Mouse (Mus musculus) CH12.LX (cell line): Measurements from ENCODE around the gene Rasgef1a. TPM values are rescaled to one million over a fixed set of nuclear protein-coding genes. Genes with fewer than 3 reads are reported as not detected.

ENCODE experiments used
- DNase-seq: peaks from one replicate; pipeline ENCODE4 v3.0.0-alpha.2; 2013; ENCODE audit errors: extremely low read depth
- H3K27ac ChIP-seq: 2 replicates; pipeline ENCODE4 v1.5.1; 2012; ENCODE audit warnings: low read depth, mild to moderate bottlenecking, control low read depth, moderate library complexity; ENCODE audit not compliant: insufficient read depth
- H3K27me3 ChIP-seq: replicated peaks from 2 replicates; pipeline ENCODE3; 2012; ENCODE audit warnings: inconsistent platforms
- H3K36me3 ChIP-seq, 2 experiments: replicated peaks in 1 of 2; 2 replicates each; pipeline versions ENCODE3 to v1.6.1; 2012; ENCODE audit warnings: inconsistent platforms in 1 of 2, low read length in 1 of 2, mild to moderate bottlenecking in 1 of 2, mixed read lengths in 1 of 2, moderate library complexity in 1 of 2; ENCODE audit not compliant: control insufficient read depth in 1 of 2, insufficient read depth in 1 of 2
- H3K4me1 ChIP-seq, 2 experiments: 2 replicates each; pipeline ENCODE4 v1.6.1; 2012; ENCODE audit warnings: inconsistent platforms in 1 of 2, moderate library complexity in 1 of 2; ENCODE audit not compliant: insufficient read depth in 2 of 2, control insufficient read depth in 1 of 2
- H3K4me2 ChIP-seq: 2 replicates; pipeline ENCODE4 v1.6.1; 2012; ENCODE audit warnings: low read depth, mild to moderate bottlenecking, control low read depth; ENCODE audit not compliant: poor library complexity, insufficient read depth, severe bottlenecking
- H3K4me3 ChIP-seq, 3 experiments: fragments of 150-350 bp in 1 of 3; sonication (generic) in 1 of 3; replicated peaks in 1 of 3; 2 replicates each; pipeline versions ENCODE3 to v1.5.1; 2011 to 2012; ENCODE audit warnings: low read depth in 2 of 3, low read length in 2 of 3, mild to moderate bottlenecking in 2 of 3, moderate library complexity in 2 of 3, control low read depth in 1 of 3, improper control_type of control experiment in 1 of 3, inconsistent platforms in 1 of 3, mixed read lengths in 1 of 3; ENCODE audit not compliant: poor library complexity in 1 of 3
- H3K79me2 ChIP-seq: replicated peaks from 2 replicates; pipeline ENCODE4 v1.6.1; 2012; ENCODE audit warnings: mild to moderate bottlenecking, moderate library complexity; ENCODE audit not compliant: control insufficient read depth, poor library complexity, insufficient read depth, severe bottlenecking; ENCODE audit errors: extremely low read depth
- H3K9ac ChIP-seq: 2 replicates; pipeline ENCODE4 v1.6.1; 2012; ENCODE audit warnings: low read depth, mild to moderate bottlenecking, control low read depth, moderate library complexity; ENCODE audit not compliant: insufficient read depth
- H3K9me3 ChIP-seq: replicated peaks from 2 replicates; pipeline ENCODE3; 2012; ENCODE audit warnings: low read length, inconsistent platforms, mixed read lengths
- CHD2 ChIP-seq: IDR thresholded peaks from 2 replicates; pipeline ENCODE4 v1.6.1; 2011; ENCODE audit warnings: low read length, improper control_type of control experiment
- E2F4 ChIP-seq: IDR thresholded peaks from 2 replicates; pipeline ENCODE4 v1.6.1; 2011; ENCODE audit warnings: low read depth, low read length, improper control_type of control experiment; ENCODE audit not compliant: insufficient replicate concordance
- GABPA ChIP-seq: IDR thresholded peaks from 2 replicates; pipeline ENCODE4 v1.6.1; 2012; ENCODE audit warnings: low read depth, low read length, improper control_type of control experiment, inconsistent platforms; ENCODE audit not compliant: insufficient replicate concordance
- IRF4 ChIP-seq: IDR thresholded peaks from 2 replicates; pipeline ENCODE4 v1.6.1; 2014; ENCODE audit warnings: low read depth, mild to moderate bottlenecking, inconsistent platforms, low read length, improper control_type of control experiment
- JUND ChIP-seq: conservative IDR thresholded peaks from 2 replicates; pipeline ENCODE4 v1.6.1; 2011; ENCODE audit warnings: low read depth, low read length, improper control_type of control experiment
- KAT2A ChIP-seq: IDR thresholded peaks from 2 replicates; pipeline ENCODE4 v1.6.1; 2012; ENCODE audit warnings: low read length, improper control_type of control experiment, inconsistent platforms; ENCODE audit not compliant: insufficient replicate concordance
- MAX ChIP-seq: IDR thresholded peaks from 2 replicates; pipeline ENCODE4 v1.6.1; 2011; ENCODE audit warnings: low read length, improper control_type of control experiment
- MAZ ChIP-seq: IDR thresholded peaks from 2 replicates; pipeline ENCODE4 v1.6.1; 2012; ENCODE audit warnings: low read depth, mild to moderate bottlenecking, inconsistent platforms, low read length, improper control_type of control experiment, moderate library complexity
- MEF2A ChIP-seq: IDR thresholded peaks from 2 replicates; pipeline ENCODE4 v1.6.1; 2014; ENCODE audit warnings: low read depth, mild to moderate bottlenecking, inconsistent platforms, low read length, improper control_type of control experiment, borderline replicate concordance
- NELFE ChIP-seq: IDR thresholded peaks from 2 replicates; pipeline ENCODE4 v1.6.1; 2011; ENCODE audit warnings: low read depth, low read length, improper control_type of control experiment
- NRF1 ChIP-seq: IDR thresholded peaks from 2 replicates; pipeline ENCODE4 v1.6.1; 2014; ENCODE audit warnings: low read depth, mild to moderate bottlenecking, inconsistent platforms, low read length, improper control_type of control experiment, moderate library complexity
- PAX5 ChIP-seq: IDR thresholded peaks from 2 replicates; pipeline ENCODE4 v1.6.1; 2012; ENCODE audit warnings: low read length, inconsistent platforms, mixed read lengths
- POLR2A ChIP-seq: IDR thresholded peaks from 2 replicates; pipeline ENCODE4 v1.6.1; 2011; ENCODE audit warnings: low read depth, mild to moderate bottlenecking, improper control_type of control experiment, low read length
- UBTF ChIP-seq: IDR thresholded peaks from 2 replicates; pipeline ENCODE4 v1.6.1; 2012; ENCODE audit warnings: low read depth, mild to moderate bottlenecking, inconsistent platforms, low read length, improper control_type of control experiment, moderate library complexity
- USF1 ChIP-seq: IDR thresholded peaks from 2 replicates; pipeline ENCODE4 v1.6.1; 2014; ENCODE audit warnings: low read depth, mild to moderate bottlenecking, inconsistent platforms, low read length, improper control_type of control experiment
- dilution Hi-C: fragments of 300-500 bp; cut with MboI; formaldehyde crosslinking; loops from 2 replicates; pipeline ENCODE4 v1.14.3; 2020; ENCODE audit warnings: low sequenced_read_pairs; ENCODE audit not compliant: extremely low pct_unique_long_range_greater_than_20kb, extremely low pct_ligation_motif_present
- in situ Hi-C: fragments of 300-500 bp; cut with MboI; formaldehyde crosslinking; loops from 3 replicates; pipeline ENCODE4 v1.14.3; 2019; ENCODE audit warnings: low sequenced_read_pairs, low pct_ligation_motif_present, low pct_unique_long_range_greater_than_20kb, mixed read lengths
- polyA plus RNA-seq: library from polyadenylated mRNA; unstranded; fragments of >175 nt; gene quantifications from 2 replicates; pipeline ENCODE4 v1.2.1, GENCODE M21; 2012; ENCODE audit warnings: low read depth; ENCODE audit not compliant: insufficient read length
- total RNA-seq, 2 experiments: library from RNA; depleted of rRNA; stranded (reverse); fragments of 300-350 nt in 1 of 2; fragments of >200 nt in 1 of 2; gene quantifications; 2 replicates each; pipeline ENCODE4 v1.2.3; 2012 to 2014

Rasgef1a gene
- total and polyA plus RNA-seq, 3 experiments: 0.13 TPM; not detected in 2

- Histone ChIP-seq H3K4me1 (no peaks in the 10 kb centered on the region), H3K36me3 (peaks cover 2 to 13% of the 10 kb centered on the region in 2 experiments), H3K27me3 (no peaks in the 10 kb centered on the region), H3K79me2 (no peaks in the 10 kb centered on the region), H3K9me3 (no peaks in the 10 kb centered on the region), H3K9ac (no peak overlapping the region), H3K4me2 (no peak overlapping the region), H3K4me3 (no peak overlapping the region), H3K27ac (no peak overlapping the region)
- dilution Hi-C loops: no loop called here
- in situ Hi-C loops: no loop called here
- no peak for DNase-seq
- TF ChIP-seq NRF1 (no peak), IRF4 (no peak), MAZ (no peak), KAT2A (no peak), E2F4 (no peak), USF1 (no peak), MEF2A (no peak), CHD2 (no peak), NELFE (no peak), POLR2A (no peak), GABPA (no peak)
These were observed 115.3 kb downstream of the Rasgef1a start for GRCm38 (mm10) chr6:118126577-118126976.

GRCm38 (mm10) chr6:118127198-118127597 lies 116.0 kb downstream of the Rasgef1a start:
- H3K27me3 ChIP-seq: no peaks in the 10 kb centered on the region
- H3K4me2 ChIP-seq: no peak overlapping the region
- dilution Hi-C loops: no loop called here
- H3K4me1 ChIP-seq: no peaks in the 10 kb centered on the region
- H3K36me3 ChIP-seq: peaks cover 2 to 13% of the 10 kb centered on the region in 2 experiments
- H3K79me2 ChIP-seq: no peaks in the 10 kb centered on the region
- TF ChIP-seq NRF1 (no peak), JUND (no peak), MAX (no peak), KAT2A (no peak), UBTF (no peak)
- H3K9ac ChIP-seq: no peak overlapping the region
- H3K4me3 ChIP-seq: no peak overlapping the region
- no peak for DNase-seq
- H3K27ac ChIP-seq: no peak overlapping the region
- H3K9me3 ChIP-seq: no peaks in the 10 kb centered on the region
- in situ Hi-C loops: no loop called here

DNA sequence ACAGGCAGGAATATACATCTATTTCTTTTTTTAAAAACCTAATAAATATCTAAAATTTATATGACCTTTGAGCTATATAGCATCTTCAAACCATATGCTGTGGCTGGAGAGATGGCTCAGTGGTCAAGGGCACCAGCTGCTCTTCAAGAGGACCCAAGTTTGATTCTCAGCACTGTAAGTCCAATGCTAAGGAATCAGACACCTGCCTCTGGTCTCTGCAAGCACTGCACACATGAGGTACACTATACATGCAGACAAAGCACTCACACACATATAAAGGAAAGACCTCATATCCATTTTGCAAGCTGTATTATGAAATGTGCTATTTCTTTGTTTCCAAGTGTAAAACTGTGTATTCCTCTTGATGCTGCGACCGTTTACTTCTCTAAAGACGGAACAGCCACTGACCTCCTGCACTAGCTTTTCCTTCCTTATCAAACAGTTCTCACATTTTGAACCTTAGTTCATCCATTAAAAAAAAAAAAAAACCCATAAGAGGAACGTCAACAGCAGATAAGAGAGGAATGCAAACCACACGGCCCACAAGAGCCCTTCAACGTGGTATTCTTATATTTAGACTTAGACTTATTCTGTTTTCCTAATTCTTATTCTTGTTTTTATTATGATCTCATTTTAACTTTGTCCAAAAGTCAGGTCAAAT lies 116.7 kb downstream of the Rasgef1a start:
- Histone ChIP-seq H3K9ac (no peak overlapping the region), H3K4me1 (no peaks in the 10 kb centered on the region), H3K9me3 (no peaks in the 10 kb centered on the region), H3K4me3 (no peak overlapping the region), H3K4me2 (no peak overlapping the region), H3K79me2 (no peaks in the 10 kb centered on the region), H3K27ac (no peak overlapping the region), H3K27me3 (no peaks in the 10 kb centered on the region), H3K36me3 (peaks cover 0 to 10% of the 10 kb centered on the region in 2 experiments)
- no peak for TF ChIP-seq KAT2A
- TF ChIP-seq PAX5: no peak
- in situ Hi-C loops (no loop called here), dilution Hi-C loops (no loop called here)
- no peak for DNase-seq
